Mouse (Mus musculus) midbrain, embryonic 11.5 days (tissue): ENCODE measurements around the gene Hps1. TPM values are rescaled to one million over a fixed set of nuclear protein-coding genes. Genes with fewer than 3 reads are reported as not detected.
A peak's percentile ranks its signal among the peaks of the same experiment; 100 is the strongest.
"Not testable (repeated sequence)": the region's sequence is repeated elsewhere in the genome, so short reads cannot be mapped to it uniquely, and the experiment has no call there.

ENCODE experiments used
- ATAC-seq: fragments of 200-750 bp; cut with Nextera tagmentation; 2 replicates; pipeline ENCODE4 v1.8.0; 2017; ENCODE audit warnings: moderate TSS enrichment, moderate library complexity; ENCODE audit not compliant: low FRiP score
- DNase-seq: peaks from one replicate; pipeline ENCODE4 v3.0.0; 2015; ENCODE audit warnings: low spot score; ENCODE audit errors: missing footprints
- H3K27ac ChIP-seq: fragments of 300-500 bp; sonication (generic); 2 replicates; pipeline ENCODE4 v1.5.1; 2014; ENCODE audit warnings: low read depth, low read length
- H3K27me3 ChIP-seq: fragments of 300-500 bp; sonication (generic); 2 replicates; pipeline ENCODE4 v1.6.1; 2014; ENCODE audit warnings: mild to moderate bottlenecking, low read length, moderate library complexity, mixed read lengths; ENCODE audit not compliant: control insufficient read depth, insufficient read depth
- H3K36me3 ChIP-seq: fragments of 300-500 bp; sonication (generic); 2 replicates; pipeline ENCODE4 v1.6.1; 2014; ENCODE audit warnings: mild to moderate bottlenecking, low read length, moderate library complexity, mixed read lengths; ENCODE audit not compliant: control insufficient read depth, insufficient read depth
- H3K4me1 ChIP-seq: fragments of 300-500 bp; sonication (generic); 2 replicates; pipeline ENCODE4 v1.6.1; 2014; ENCODE audit warnings: low read length; ENCODE audit not compliant: control insufficient read depth, insufficient read depth
- H3K4me2 ChIP-seq: fragments of 300-500 bp; sonication (generic); 2 replicates; pipeline ENCODE4 v1.6.1; 2014; ENCODE audit warnings: mild to moderate bottlenecking, moderate library complexity
- H3K4me3 ChIP-seq: fragments of 300-500 bp; sonication (generic); 2 replicates; pipeline ENCODE4 v1.5.1; 2014; ENCODE audit warnings: low read depth, low read length
- H3K9ac ChIP-seq: fragments of 300-500 bp; sonication (generic); 2 replicates; pipeline ENCODE4 v1.6.1; 2014; ENCODE audit warnings: low read length
- H3K9me3 ChIP-seq: fragments of 300-500 bp; sonication (generic); 2 replicates; pipeline ENCODE4 v1.6.1; 2016; ENCODE audit warnings: low read length; ENCODE audit not compliant: control insufficient read depth
- WGBS: fragments of 180-500 bp; shearing (Covaris S2); extraction: QIAGEN DNeasy Blood & Tissue Kit; methylation state at CpG from one replicate; pipeline ENCODE4 v1.1.7; 2014; 5-methylcytosine and 5-hydroxymethylcytosine counted together
- polyA plus RNA-seq: library from polyadenylated mRNA; unstranded; fragments of >200 nt; fragmentation: Nextera tagmentation; extraction: Ambion mirVana; gene quantifications from 2 replicates; pipeline ENCODE4 v1.2.1, GENCODE M21; 2014

Hps1 gene
- polyA plus RNA-seq, 1 experiment from 2014 or later: 10.3 TPM

DNA sequence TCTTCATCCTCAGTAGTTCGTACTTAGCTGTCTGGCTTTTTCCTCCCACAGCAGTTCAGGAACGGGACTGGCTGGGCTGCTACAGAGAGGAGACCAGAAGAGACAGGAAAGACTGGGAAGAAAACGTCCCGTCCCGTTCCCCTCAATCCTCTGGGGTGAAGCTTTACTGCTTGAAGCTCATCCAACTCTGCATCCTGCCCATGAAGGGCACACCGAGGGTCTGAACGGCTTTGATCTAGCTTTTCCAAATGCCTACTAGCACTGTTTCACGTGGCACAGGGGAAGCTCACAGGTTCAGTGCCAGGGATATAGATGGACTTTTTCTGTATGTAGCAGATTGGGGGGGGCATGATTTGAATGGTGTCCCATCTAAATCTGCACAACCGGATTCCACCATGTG, 16.0 kb upstream of the Hps1 start:
- Histone ChIP-seq H3K4me1 (no peaks in the 10 kb centered on the region), H3K9me3 (no peaks in the 10 kb centered on the region), H3K4me2 (peak overlapping the region; percentile 81), H3K4me3 (no peak overlapping the region), H3K36me3 (no peaks in the 10 kb centered on the region), H3K27me3 (0 out of 2 replicates have a peak, but pooled peaks cover 3% of the 10 kb centered on the region), H3K9ac (no peak overlapping the region; the same call in 1 of the 2 replicates), H3K27ac (no peak overlapping the region)
- peak; percentile 87 for DNase-seq
- no peak for ATAC-seq
- 32% methylated on average over 9 of the region's 9 CpGs for WGBS

DNA sequence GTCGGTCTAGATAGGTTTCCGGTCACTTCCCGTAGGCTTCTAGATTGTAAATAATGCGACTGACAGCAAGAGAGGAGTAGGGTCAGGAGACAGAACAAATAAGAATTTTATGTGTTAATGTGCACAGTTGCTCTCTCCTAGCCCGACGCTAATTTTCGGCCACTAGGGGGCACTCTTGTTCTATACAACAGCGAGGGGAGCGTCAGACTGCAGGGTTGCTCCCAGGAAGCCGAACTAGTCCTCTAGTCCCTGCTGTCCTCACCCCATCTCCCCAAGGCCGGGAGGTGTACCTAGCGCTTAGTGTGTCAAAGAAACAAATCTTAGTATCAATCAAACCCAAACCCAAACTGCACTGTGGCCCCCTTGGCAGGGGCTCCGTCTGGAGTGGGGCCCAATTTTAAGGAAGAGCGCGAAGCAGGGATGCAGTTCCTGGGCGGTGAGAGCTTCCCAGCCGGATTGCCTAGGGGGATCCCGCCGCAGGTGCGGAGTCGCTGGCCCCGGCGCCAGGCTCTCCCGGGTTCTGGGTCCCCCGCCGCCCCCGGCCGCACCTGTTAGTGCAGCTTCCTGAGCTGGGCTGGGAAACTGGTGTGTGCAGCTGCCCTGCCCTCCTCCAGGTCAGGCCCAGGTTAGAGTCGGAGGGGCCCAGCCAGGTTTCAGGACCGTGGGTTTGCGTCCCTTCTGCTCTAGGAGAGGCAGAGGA, 15.3 kb upstream of the Hps1 start:
- WGBS: 1% methylated on average over 31 of the region's 31 CpGs

DNA sequence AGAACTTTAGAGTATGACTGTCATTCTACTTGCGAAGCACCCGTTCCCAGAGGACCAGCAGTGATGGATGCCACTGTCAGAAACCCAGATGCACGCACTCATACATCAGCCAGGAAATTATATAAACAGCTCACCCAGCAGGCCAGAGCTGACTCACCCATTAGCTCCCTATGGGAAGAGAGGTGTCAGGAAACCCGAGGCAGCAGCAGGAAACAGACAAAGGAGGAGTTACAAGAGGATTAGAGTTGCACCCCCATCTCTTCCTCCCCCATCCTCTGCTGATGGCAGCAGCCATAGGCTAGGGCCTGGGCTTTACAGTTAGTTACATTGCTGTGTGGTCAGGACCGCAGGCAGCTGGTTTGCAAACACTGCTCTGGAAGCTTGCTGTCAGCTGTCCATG, 8.5 kb upstream of the Hps1 start:
- 51% methylated on average over 5 of the region's 5 CpGs for WGBS
- no peak overlapping the region for H3K27ac ChIP-seq
- no peak overlapping the region for H3K4me3 ChIP-seq
- no peak overlapping the region for H3K4me2 ChIP-seq
- H3K36me3 ChIP-seq: no peaks in the 10 kb centered on the region
- DNase-seq (no peak), ATAC-seq (no peak)
- no peaks in the 10 kb centered on the region for H3K27me3 ChIP-seq
- peaks cover 8% of the 10 kb centered on the region; the same call in 1 of the 2 replicates for H3K4me1 ChIP-seq
- no peaks in the 10 kb centered on the region for H3K9me3 ChIP-seq
- no peak overlapping the region for H3K9ac ChIP-seq

More for the DNA sequence above, 15.3 kb upstream of the Hps1 start:
- no peak overlapping the region for H3K27ac ChIP-seq
- H3K4me1 ChIP-seq: no peaks in the 10 kb centered on the region
- H3K27me3 ChIP-seq: 0 out of 2 replicates have a peak, but pooled peaks cover 3% of the 10 kb centered on the region
- DNase-seq (peak; percentile 100), ATAC-seq (peak; percentile 92)
- no peaks in the 10 kb centered on the region for H3K9me3 ChIP-seq
- H3K36me3 ChIP-seq: no peaks in the 10 kb centered on the region
- peak overlapping the region; percentile 81 for H3K4me2 ChIP-seq
- peak overlapping the region; percentile 39 for H3K4me3 ChIP-seq
- H3K9ac ChIP-seq: peak overlapping the region; percentile 58

DNA sequence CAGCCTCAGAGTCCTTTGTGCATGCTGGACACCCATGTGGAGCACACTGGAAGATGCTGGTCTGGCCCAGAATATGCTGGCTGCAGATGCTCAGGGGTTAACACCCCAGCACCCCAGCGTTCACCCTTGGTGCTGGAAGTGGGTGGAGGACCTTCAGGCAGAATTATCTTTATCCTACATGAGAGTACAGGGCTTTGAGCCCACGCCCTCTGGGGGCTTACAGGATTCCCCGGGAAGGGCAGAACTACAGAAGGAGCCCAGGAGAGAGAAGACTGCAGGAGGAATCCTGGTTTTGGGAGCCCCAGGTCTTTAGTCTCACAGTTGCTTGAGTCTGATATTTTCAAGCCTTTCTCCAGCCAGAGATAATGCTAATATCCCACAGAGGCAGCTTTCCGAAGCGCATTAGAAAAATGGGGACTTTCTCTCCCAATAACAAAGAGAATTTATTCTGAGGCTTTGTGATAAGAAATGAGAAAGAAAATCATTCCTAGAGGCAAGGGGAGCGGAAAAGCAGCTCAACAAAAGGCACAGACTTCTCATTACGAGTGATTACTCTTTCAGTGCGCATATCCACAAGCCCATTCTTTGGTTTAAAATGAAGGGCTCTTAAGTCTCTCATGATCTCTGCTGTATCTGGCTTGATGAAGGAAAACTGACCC, 5.9 kb upstream of the Hps1 start:
- H3K36me3 ChIP-seq: no peaks in the 10 kb centered on the region
- peaks cover 8% of the 10 kb centered on the region; the same call in 1 of the 2 replicates for H3K4me1 ChIP-seq
- DNase-seq: no peak
- no peaks in the 10 kb centered on the region for H3K27me3 ChIP-seq
- H3K9ac ChIP-seq: peak overlapping the region; percentile 9; the same call in 1 of the 2 replicates
- H3K27ac ChIP-seq: no peak overlapping the region; the same call in 1 of the 2 replicates
- H3K9me3 ChIP-seq: no peaks in the 10 kb centered on the region
- H3K4me3 ChIP-seq: no peak overlapping the region
- H3K4me2 ChIP-seq: peak overlapping the region; percentile 9; the same call in 1 of the 2 replicates
- whole genome bisulfite sequencing: 24% methylated on average over 8 of the region's 8 CpGs
- no peak for ATAC-seq

DNA sequence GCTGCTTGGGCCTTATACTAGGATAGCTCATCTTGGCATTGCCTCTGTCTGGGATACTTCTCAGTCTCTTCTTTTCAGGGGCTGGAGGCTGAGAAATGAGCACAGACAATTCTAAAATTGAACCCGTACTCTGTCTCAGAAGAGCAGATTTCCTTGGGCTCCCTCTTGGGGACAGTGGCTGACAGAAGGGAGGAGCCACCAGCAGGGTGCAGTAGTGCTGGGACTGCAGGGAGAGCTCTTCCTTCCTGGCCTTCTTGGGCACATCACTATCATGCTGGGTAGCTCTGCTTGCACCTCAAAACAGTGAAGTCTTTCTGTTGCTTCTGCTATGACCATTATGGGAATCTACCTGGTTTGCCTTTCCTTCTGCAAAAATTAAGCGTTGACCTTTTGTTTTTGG, 5.4 kb upstream of the Hps1 start:
- H3K4me3 ChIP-seq: no peak overlapping the region
- H3K9me3 ChIP-seq: no peaks in the 10 kb centered on the region
- peaks cover 8% of the 10 kb centered on the region; the same call in 1 of the 2 replicates for H3K4me1 ChIP-seq
- 33% methylated on average over 2 of the region's 2 CpGs for WGBS
- H3K27me3 ChIP-seq: no peaks in the 10 kb centered on the region
- H3K36me3 ChIP-seq: no peaks in the 10 kb centered on the region
- H3K9ac ChIP-seq: no peak overlapping the region
- no peak overlapping the region for H3K4me2 ChIP-seq
- ATAC-seq: no peak
- H3K27ac ChIP-seq: no peak overlapping the region
- no peak for DNase-seq

DNA sequence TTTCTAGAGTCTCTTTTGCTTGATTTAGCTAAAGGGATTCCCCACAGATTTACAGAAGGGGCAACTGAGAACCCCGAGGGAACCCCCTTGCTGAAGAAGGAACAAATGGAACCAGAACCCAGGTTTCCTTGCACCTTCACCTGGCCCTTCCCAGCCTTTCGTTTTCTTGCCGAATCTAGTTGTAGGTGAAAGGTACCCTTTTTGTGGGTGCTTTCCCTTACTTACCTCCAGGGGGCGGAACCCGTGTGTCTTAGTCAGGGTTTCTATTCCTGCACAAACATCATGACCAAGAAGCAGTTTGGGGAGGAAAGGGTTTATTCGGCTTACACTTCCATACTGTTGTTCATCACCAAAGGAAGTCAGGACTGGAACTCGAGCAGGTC, 369 bp upstream of the Hps1 start:
- not testable (repeated sequence) for H3K27me3 ChIP-seq, H3K27ac ChIP-seq, H3K4me1 ChIP-seq, H3K36me3 ChIP-seq, ATAC-seq, H3K9me3 ChIP-seq
- peak overlapping the region; percentile 72 for H3K9ac ChIP-seq
- DNase-seq: peak; percentile 89
- 62% methylated on average over 7 of the region's 7 CpGs for WGBS
- H3K4me2 ChIP-seq: peak overlapping the region; percentile 54
- peak overlapping the region; percentile 60 for H3K4me3 ChIP-seq

DNA sequence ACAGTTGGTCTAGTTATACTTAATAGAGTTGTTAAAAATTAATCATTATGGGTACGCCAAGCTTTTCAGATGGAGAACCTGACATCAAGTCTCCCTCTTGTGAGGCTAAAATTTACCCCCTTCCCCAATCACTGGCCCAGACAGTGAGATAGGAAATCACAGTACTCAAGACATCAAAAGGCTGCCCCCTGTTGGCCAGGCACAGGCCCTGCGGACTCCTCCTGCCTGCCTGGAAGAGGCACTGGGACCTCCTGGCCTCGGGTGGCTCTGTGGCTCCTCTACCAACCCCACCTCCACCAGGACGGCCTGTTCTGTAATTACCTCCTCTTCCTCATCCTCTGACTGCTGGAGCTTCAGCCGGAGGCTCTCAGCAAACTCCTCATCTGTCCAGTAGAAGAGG, 2.0 kb downstream of the Hps1 start:
- Histone ChIP-seq H3K27ac (no peak overlapping the region), H3K4me2 (no peak overlapping the region), H3K27me3 (no peaks in the 10 kb centered on the region), H3K9ac (no peak overlapping the region), H3K4me3 (no peak overlapping the region), H3K9me3 (no peaks in the 10 kb centered on the region), H3K4me1 (no peaks in the 10 kb centered on the region), H3K36me3 (no peaks in the 10 kb centered on the region)
- no peak for ATAC-seq
- no peak for DNase-seq
- WGBS: 75% methylated on average over 5 of the region's 5 CpGs

DNA sequence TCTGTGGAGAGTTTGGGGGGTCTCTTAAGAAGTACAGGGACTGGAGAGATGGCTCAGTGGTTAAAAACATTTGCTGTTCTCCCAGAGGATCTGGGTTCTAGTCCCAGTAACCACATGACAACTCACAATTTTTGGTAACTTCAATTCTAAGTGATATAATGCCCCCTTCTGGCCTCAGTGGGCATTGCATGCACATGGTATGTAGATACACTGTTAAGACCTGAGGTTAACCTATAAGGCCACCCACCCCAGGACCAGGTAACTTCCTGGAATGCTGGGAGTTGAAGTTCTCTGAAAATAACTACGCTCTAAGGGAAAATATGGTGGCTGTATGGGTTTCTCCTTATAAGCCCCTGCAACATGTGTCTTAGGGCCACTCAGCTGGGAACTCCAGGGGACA, 3.0 kb downstream of the Hps1 start:
- H3K36me3 ChIP-seq: no peaks in the 10 kb centered on the region
- no peaks in the 10 kb centered on the region for H3K27me3 ChIP-seq
- H3K27ac ChIP-seq: no peak overlapping the region
- no peaks in the 10 kb centered on the region for H3K9me3 ChIP-seq
- no peak for DNase-seq
- H3K4me1 ChIP-seq: no peaks in the 10 kb centered on the region
- WGBS: 94% methylated on average over 1 of the region's 1 CpGs
- no peak overlapping the region for H3K4me2 ChIP-seq
- ATAC-seq: no peak
- H3K4me3 ChIP-seq: no peak overlapping the region
- no peak overlapping the region for H3K9ac ChIP-seq

DNA sequence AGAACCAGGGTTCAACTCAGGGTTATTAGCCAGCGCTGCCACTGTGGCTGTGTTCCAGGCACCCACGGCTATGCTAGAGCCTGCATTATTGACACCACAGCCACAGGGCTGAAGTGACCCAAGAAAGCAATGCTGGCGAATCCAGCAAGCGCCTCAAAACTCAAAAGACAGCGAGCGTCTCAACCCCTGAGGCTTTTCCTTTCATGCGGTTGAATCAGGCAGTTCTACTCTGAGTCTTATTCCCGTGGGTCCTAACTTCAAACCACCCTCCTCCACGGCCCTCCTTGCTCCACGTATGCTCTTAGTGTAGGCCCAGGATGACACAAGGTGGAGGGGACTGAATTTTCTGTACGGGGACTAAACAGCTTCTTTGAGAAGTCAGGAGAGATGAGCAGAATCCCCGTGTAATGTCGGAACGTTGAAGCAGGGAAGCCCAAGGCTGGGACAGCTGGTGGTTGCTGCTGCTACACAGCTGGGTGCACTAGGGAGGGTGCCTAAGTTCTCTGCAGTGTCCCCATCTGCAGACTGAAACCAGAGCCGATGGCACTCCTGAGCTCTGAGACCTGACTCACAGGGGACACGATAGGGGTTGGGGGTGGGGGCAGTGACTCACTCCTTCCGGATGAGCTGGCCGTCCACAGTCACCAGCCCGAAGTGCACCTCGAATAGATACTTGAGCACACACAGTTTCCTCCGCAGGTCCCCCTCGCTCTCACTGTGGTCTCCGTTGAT, 9.5 kb downstream of the Hps1 start:
- 82% methylated on average over 23 of the region's 23 CpGs for WGBS
- no peaks in the 10 kb centered on the region for H3K36me3 ChIP-seq
- no peak overlapping the region for H3K4me2 ChIP-seq
- H3K27ac ChIP-seq: no peak overlapping the region
- no peaks in the 10 kb centered on the region for H3K9me3 ChIP-seq
- no peak overlapping the region for H3K4me3 ChIP-seq
- no peak for DNase-seq
- H3K27me3 ChIP-seq: no peaks in the 10 kb centered on the region
- no peak overlapping the region for H3K9ac ChIP-seq
- no peak for ATAC-seq
- no peaks in the 10 kb centered on the region for H3K4me1 ChIP-seq
